Mouse (Mus musculus): ENCODE results near the gene Vmn1r219. TPM values are rescaled to one million over a fixed set of nuclear protein-coding genes. Genes with fewer than 3 reads are reported as not detected.
"Not testable (repeated sequence)": the region's sequence is repeated elsewhere in the genome, so short reads cannot be mapped to it uniquely, and the experiment has no call there.

Vmn1r219 gene
- not detected in 2 replicates for polyA plus RNA-seq (2015; fragmentation: Nextera tagmentation; extraction: Ambion mirVana)

GRCm38 (mm10) chr13:23159012-23159411 is at the start of gene Vmn1r219:
Gene Vmn1r219 (plus strand): TSS chr13:23159312.
- no peaks in the 10 kb centered on the region for H3K4me1 ChIP-seq
- no peak within 1 kb of the TSS for H3K4me2 ChIP-seq
- H3K27me3 ChIP-seq (replicated peaks): no peaks in the 10 kb centered on the region
- H3K36me3 ChIP-seq (replicated peaks): no peaks in the 10 kb centered on the region
- H3K27ac ChIP-seq: no peak within 1 kb of the TSS
- no peak within 1 kb of the TSS for H3K9ac ChIP-seq
- no peak for ATAC-seq (replicated peaks)
- H3K4me3 ChIP-seq: no peak within 1 kb of the TSS
- H3K9me3 ChIP-seq: no peaks in the 10 kb centered on the region
- 91% methylated on average over 4 of the region's 4 CpGs for WGBS

GRCm38 (mm10) chr13:23118126-23118525 is 41.0 kb upstream of the Vmn1r219 start, which contains the start of gene Vmn1r217:
Gene Vmn1r217 (minus strand): TSS chr13:23118226.
- H3K27ac ChIP-seq; H3K27me3 ChIP-seq (replicated peaks); H3K4me3 ChIP-seq; H3K4me2 ChIP-seq; H3K9ac ChIP-seq; H3K36me3 ChIP-seq (replicated peaks); H3K9me3 ChIP-seq; H3K4me1 ChIP-seq; ATAC-seq (replicated peaks): not testable (repeated sequence)
- 83% methylated on average over 1 of the region's 1 CpGs for WGBS

- Histone ChIP-seq H3K36me3 (replicated peaks) (no peaks in the 10 kb centered on the region), H3K4me3 (no peak overlapping the region), H3K9ac (no peak overlapping the region), H3K4me2 (no peak overlapping the region), H3K27ac (no peak overlapping the region), H3K9me3 (no peaks in the 10 kb centered on the region), H3K27me3 (replicated peaks) (no peaks in the 10 kb centered on the region), H3K4me1 (no peaks in the 10 kb centered on the region)
- ATAC-seq (replicated peaks): no peak
- 91% methylated on average over 2 of the region's 2 CpGs for WGBS
These were observed 38.5 kb upstream of the Vmn1r219 start for GRCm38 (mm10) chr13:23120611-23121010.

GRCm38 (mm10) chr13:23133099-23133498 is 26.0 kb upstream of the Vmn1r219 start, which contains the start of gene Vmn1r218:
Gene Vmn1r218 (plus strand): TSS chr13:23133155.
- Histone ChIP-seq H3K4me1 (no peaks in the 10 kb centered on the region), H3K27ac (no peak within 1 kb of the TSS), H3K4me3 (no peak within 1 kb of the TSS), H3K4me2 (no peak within 1 kb of the TSS), H3K27me3 (replicated peaks) (no peaks in the 10 kb centered on the region), H3K9me3 (no peaks in the 10 kb centered on the region), H3K9ac (no peak within 1 kb of the TSS), H3K36me3 (replicated peaks) (no peaks in the 10 kb centered on the region)
- 76% methylated on average over 3 of the region's 3 CpGs for WGBS
- ATAC-seq (replicated peaks): no peak

GRCm38 (mm10) chr13:23133501-23133900 is 25.6 kb upstream of the Vmn1r219 start:
- Histone ChIP-seq H3K27me3 (replicated peaks) (no peaks in the 10 kb centered on the region), H3K4me1 (no peaks in the 10 kb centered on the region), H3K36me3 (replicated peaks) (no peaks in the 10 kb centered on the region), H3K9ac (no peak overlapping the region), H3K9me3 (no peaks in the 10 kb centered on the region), H3K4me3 (no peak overlapping the region), H3K27ac (no peak overlapping the region), H3K4me2 (no peak overlapping the region)
- ATAC-seq (replicated peaks): no peak
- 58% methylated on average over 1 of the region's 1 CpGs for WGBS

GRCm38 (mm10) chr13:23138880-23139279 is 20.2 kb upstream of the Vmn1r219 start:
- Histone ChIP-seq H3K4me1 (no peaks in the 10 kb centered on the region), H3K27ac (no peak overlapping the region), H3K9me3 (no peaks in the 10 kb centered on the region), H3K4me2 (no peak overlapping the region), H3K4me3 (no peak overlapping the region), H3K36me3 (replicated peaks) (no peaks in the 10 kb centered on the region), H3K9ac (no peak overlapping the region), H3K27me3 (replicated peaks) (no peaks in the 10 kb centered on the region)
- 87% methylated on average over 2 of the region's 2 CpGs for WGBS
- no peak for ATAC-seq (replicated peaks)

- H3K4me1 ChIP-seq: no peaks in the 10 kb centered on the region
- H3K27ac ChIP-seq: no peak overlapping the region
- H3K27me3 ChIP-seq (replicated peaks): no peaks in the 10 kb centered on the region
- no peak for ATAC-seq (replicated peaks)
- no peak overlapping the region for H3K4me3 ChIP-seq
- H3K9ac ChIP-seq: no peak overlapping the region
- H3K4me2 ChIP-seq: no peak overlapping the region
- no peaks in the 10 kb centered on the region for H3K9me3 ChIP-seq
- H3K36me3 ChIP-seq (replicated peaks): no peaks in the 10 kb centered on the region
- WGBS: 79% methylated on average over 3 of the region's 3 CpGs
These were observed 1.3 kb upstream of the Vmn1r219 start for GRCm38 (mm10) chr13:23157848-23158247.

GRCm38 (mm10) chr13:23166471-23166870 is 7.4 kb downstream of the Vmn1r219 start:
- ATAC-seq (replicated peaks); H3K4me3 ChIP-seq; H3K9me3 ChIP-seq; H3K36me3 ChIP-seq (replicated peaks); H3K4me1 ChIP-seq; H3K4me2 ChIP-seq; H3K27ac ChIP-seq; H3K27me3 ChIP-seq (replicated peaks); H3K9ac ChIP-seq: not testable (repeated sequence)
- 89% methylated on average over 4 of the region's 4 CpGs for WGBS

- Histone ChIP-seq H3K4me3 (no peak within 1 kb of the TSS), H3K4me1 (no peaks in the 10 kb centered on the region), H3K36me3 (replicated peaks) (no peaks in the 10 kb centered on the region), H3K9me3 (no peaks in the 10 kb centered on the region), H3K27me3 (replicated peaks) (no peaks in the 10 kb centered on the region), H3K27ac (no peak within 1 kb of the TSS), H3K9ac (no peak within 1 kb of the TSS), H3K4me2 (no peak within 1 kb of the TSS)
- no peak for ATAC-seq (replicated peaks)
- 89% methylated on average over 2 of the region's 2 CpGs for WGBS
These were observed 28.8 kb downstream of the Vmn1r219 start, which contains the start of gene Vmn1r220 for GRCm38 (mm10) chr13:23187875-23188274. Gene Vmn1r220 (minus strand): TSS chr13:23187975.

GRCm38 (mm10) chr13:23203885-23204284 is 44.8 kb downstream of the Vmn1r219 start:
- not testable (repeated sequence) for H3K27ac ChIP-seq; H3K4me3 ChIP-seq; H3K9me3 ChIP-seq; H3K4me1 ChIP-seq; H3K9ac ChIP-seq; H3K27me3 ChIP-seq (replicated peaks); H3K36me3 ChIP-seq (replicated peaks); H3K4me2 ChIP-seq; ATAC-seq (replicated peaks)
- WGBS: 86% methylated on average over 1 of the region's 1 CpGs

- H3K36me3 ChIP-seq (replicated peaks); H3K27me3 ChIP-seq (replicated peaks); H3K4me2 ChIP-seq; H3K27ac ChIP-seq; H3K9me3 ChIP-seq; H3K9ac ChIP-seq; H3K4me1 ChIP-seq; H3K4me3 ChIP-seq; ATAC-seq (replicated peaks): not testable (repeated sequence)
- WGBS: 87% methylated on average over 2 of the region's 2 CpGs
These were observed 54.7 kb downstream of the Vmn1r219 start, which contains the start of gene Vmn1r221 for GRCm38 (mm10) chr13:23213827-23214226. Gene Vmn1r221 (plus strand): TSS chr13:23214127.
